Mouse (Mus musculus): Measurements from ENCODE around the gene Cstf2t. TPM values are rescaled to one million over a fixed set of nuclear protein-coding genes. Genes with fewer than 3 reads are reported as not detected.

Cstf2t gene
- 13.6 and 14.1 TPM in 2 replicates for polyA plus RNA-seq (2012)

GRCm38 (mm10) chr19:31082662-31083429 is at the start of gene Cstf2t:
Cstf2t (plus strand) TSS chr19:31082837.

All from megakaryocyte-erythroid progenitor cell, adult 5 weeks (primary cell).